Mouse (Mus musculus): ENCODE measurements around the gene Bpifb4. TPM values are rescaled to one million over a fixed set of nuclear protein-coding genes. Genes with fewer than 3 reads are reported as not detected.

The Bpifb4 gene
- total and polyA plus RNA-seq, 3 experiments = not detected

DNA sequence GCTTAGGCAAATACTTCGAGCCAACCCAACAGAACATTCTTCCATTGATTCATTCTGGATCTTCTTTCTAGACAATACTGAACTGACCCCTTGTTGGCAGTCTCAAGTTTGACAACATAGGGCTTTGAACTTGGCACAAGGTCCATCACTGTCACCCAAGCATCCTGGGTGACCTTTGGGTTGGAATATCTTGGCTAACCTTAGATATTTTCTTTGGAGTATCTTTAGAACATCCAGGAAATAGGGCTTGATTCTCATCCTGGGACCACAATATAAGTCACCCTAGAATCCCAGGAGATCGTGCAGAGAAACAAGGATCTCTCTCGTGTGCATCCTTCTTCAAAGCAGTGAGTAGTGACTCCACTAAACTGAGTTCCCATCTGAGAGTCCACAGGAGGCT, 70.0 kb downstream of the Bpifb4 start, which contains the start of gene Bpifa2:
Bpifa2 (plus strand) TSS at position 301 of the 400 bp plus-strand sequence.
- Histone ChIP-seq H3K4me3 (ENCODE audit: control insufficient read depth in 1 of 2, insufficient read depth in 1 of 2, low read depth in 2 of 2, low read length in 2 of 2) (no peak within 1 kb of the TSS), H3K79me2 (ENCODE audit: control insufficient read depth, insufficient read depth, low read length, poor library complexity) (no peaks in the 10 kb centered on the region), H3K9ac (ENCODE audit: control insufficient read depth, low read depth, low read length, poor library complexity, severe bottlenecking) (no peak within 1 kb of the TSS), H3K4me1 (ENCODE audit: control insufficient read depth in 1 of 2, insufficient read depth in 2 of 2, low read length in 2 of 2) (no peaks in the 10 kb centered on the region), H3K27ac (ENCODE audit: control insufficient read depth, low read depth, low read length) (no peak within 1 kb of the TSS), H3K27me3 (ENCODE audit: control insufficient read depth in 1 of 2, insufficient read depth in 2 of 2, low read length in 2 of 2) (no peaks in the 10 kb centered on the region), H3K9me3 (replicated peaks; ENCODE audit: insufficient read depth, low read length) (no peaks in the 10 kb centered on the region), H3K36me3 (ENCODE audit: control insufficient read depth in 1 of 2, insufficient read depth in 2 of 2, low read length in 2 of 2) (no peaks in the 10 kb centered on the region)
- DNase-seq (ENCODE audit: low read depth, low spot score) = no peak
- no peak for TF ChIP-seq ELF1 (IDR thresholded peaks at IDR 0.05; ENCODE audit: low read depth, low read length)
- no peak for TF ChIP-seq MYC (IDR thresholded peaks at IDR 0.05; ENCODE audit: low read depth, low read length)
- TF ChIP-seq ETS1 (IDR thresholded peaks at IDR 0.05; ENCODE audit: low read depth, low read length) = no peak
- TF ChIP-seq TCF12 (IDR thresholded peaks at IDR 0.05; ENCODE audit: low read depth, low read length) = no peak
- no peak for TF ChIP-seq MAZ (IDR thresholded peaks at IDR 0.05; ENCODE audit: low read depth, low read length)

Other genes starting within 250 kb of the Bpifb4 start
- gene Dnmt3c, start 241.6 kb upstream of the Bpifb4 start, total RNA-seq (2012; rRNA removed) = 0.26 and 0.65 TPM in 2 replicates
- gene Dnmt3c, start 241.6 kb upstream of the Bpifb4 start, polyA plus RNA-seq (2012; ENCODE audit: insufficient read depth in 1 of 2, insufficient read length in 2 of 2, low read depth in 1 of 2, low replicate concordance in 2 of 2, missing spikeins in 1 of 2) = under 1 TPM in 1 of 2 experiments, not detected in 1; 0.45 TPM
- gene Mapre1, start 196.9 kb upstream of the Bpifb4 start, total RNA-seq (2012; rRNA removed) = 57.7 and 60.0 TPM in 2 replicates
- gene Mapre1, start 196.9 kb upstream of the Bpifb4 start, polyA plus RNA-seq (2012; ENCODE audit: insufficient read depth in 1 of 2, insufficient read length in 2 of 2, low read depth in 1 of 2, low replicate concordance in 2 of 2, missing spikeins in 1 of 2) = 10 to 100 TPM in 1 of 2 experiments, not detected in 1; 94.8 TPM
- gene Efcab8, start 158.3 kb upstream of the Bpifb4 start, total RNA-seq (2012; rRNA removed) = 0.04 and 0.13 TPM in 2 replicates
- under 1 TPM in 1 of 2 experiments, not detected in 1; 0.19 TPM for gene Efcab8, start 158.3 kb upstream of the Bpifb4 start, polyA plus RNA-seq (2012; ENCODE audit: insufficient read depth in 1 of 2, insufficient read length in 2 of 2, low read depth in 1 of 2, low replicate concordance in 2 of 2, missing spikeins in 1 of 2)
- gene Sun5, start 67.1 kb upstream of the Bpifb4 start, total RNA-seq (2012; rRNA removed) = not detected in 2 replicates
- gene Sun5, start 67.1 kb upstream of the Bpifb4 start, polyA plus RNA-seq (2012; ENCODE audit: insufficient read depth in 1 of 2, insufficient read length in 2 of 2, low read depth in 1 of 2, low replicate concordance in 2 of 2, missing spikeins in 1 of 2) = not detected
- gene Bpifb2, start 63.2 kb upstream of the Bpifb4 start, total RNA-seq (2012; rRNA removed) = not detected in 2 replicates
- gene Bpifb2, start 63.2 kb upstream of the Bpifb4 start, polyA plus RNA-seq (2012; ENCODE audit: insufficient read depth in 1 of 2, insufficient read length in 2 of 2, low read depth in 1 of 2, low replicate concordance in 2 of 2, missing spikeins in 1 of 2) = not detected
- gene Bpifb6, start 37.8 kb upstream of the Bpifb4 start, total RNA-seq (2012; rRNA removed) = not detected in 2 replicates
- not detected for gene Bpifb6, start 37.8 kb upstream of the Bpifb4 start, polyA plus RNA-seq (2012; ENCODE audit: insufficient read depth in 1 of 2, insufficient read length in 2 of 2, low read depth in 1 of 2, low replicate concordance in 2 of 2, missing spikeins in 1 of 2)
- gene Bpifb3, start 20.0 kb upstream of the Bpifb4 start, total RNA-seq (2012; rRNA removed) = not detected in 2 replicates
- gene Bpifb3, start 20.0 kb upstream of the Bpifb4 start, polyA plus RNA-seq (2012; ENCODE audit: insufficient read depth in 1 of 2, insufficient read length in 2 of 2, low read depth in 1 of 2, low replicate concordance in 2 of 2, missing spikeins in 1 of 2) = not detected
- gene Bpifa6, start 36.7 kb downstream of the Bpifb4 start, total RNA-seq (2012; rRNA removed) = not detected in 2 replicates
- gene Bpifa6, start 36.7 kb downstream of the Bpifb4 start, polyA plus RNA-seq (2012; ENCODE audit: insufficient read depth in 1 of 2, insufficient read length in 2 of 2, low read depth in 1 of 2, low replicate concordance in 2 of 2, missing spikeins in 1 of 2) = not detected
- gene Bpifa2, start 70.1 kb downstream of the Bpifb4 start, total RNA-seq (2012; rRNA removed) = not detected in 2 replicates
- gene Bpifa2, start 70.1 kb downstream of the Bpifb4 start, polyA plus RNA-seq (2012; ENCODE audit: insufficient read depth in 1 of 2, insufficient read length in 2 of 2, low read depth in 1 of 2, low replicate concordance in 2 of 2, missing spikeins in 1 of 2) = not detected
- gene Bpifa3, start 192.1 kb downstream of the Bpifb4 start, total RNA-seq (2012; rRNA removed) = not detected in 2 replicates
- not detected for gene Bpifa3, start 192.1 kb downstream of the Bpifb4 start, polyA plus RNA-seq (2012; ENCODE audit: insufficient read depth in 1 of 2, insufficient read length in 2 of 2, low read depth in 1 of 2, low replicate concordance in 2 of 2, missing spikeins in 1 of 2)
- not detected in 2 replicates for gene Bpifa1, start 204.7 kb downstream of the Bpifb4 start, total RNA-seq (2012; rRNA removed)
- gene Bpifa1, start 204.7 kb downstream of the Bpifb4 start, polyA plus RNA-seq (2012; ENCODE audit: insufficient read depth in 1 of 2, insufficient read length in 2 of 2, low read depth in 1 of 2, low replicate concordance in 2 of 2, missing spikeins in 1 of 2) = not detected
- not detected in 2 replicates for gene Bpifa5, start 224.4 kb downstream of the Bpifb4 start, total RNA-seq (2012; rRNA removed)
- not detected for gene Bpifa5, start 224.4 kb downstream of the Bpifb4 start, polyA plus RNA-seq (2012; ENCODE audit: insufficient read depth in 1 of 2, insufficient read length in 2 of 2, low read depth in 1 of 2, low replicate concordance in 2 of 2, missing spikeins in 1 of 2)